Mouse (Mus musculus) ES-Bruce4 (cell line): ENCODE results near the gene Fam83f. TPM values are rescaled to one million over a fixed set of nuclear protein-coding genes. Genes with fewer than 3 reads are reported as not detected.

Experiments
- H3K27ac ChIP-seq: 2 replicates; pipeline ENCODE4 v1.5.1; 2012; ENCODE audit warnings: low read length, inconsistent platforms; ENCODE audit not compliant: insufficient read depth
- H3K27me3 ChIP-seq: 2 replicates; pipeline ENCODE4 v1.6.1; 2012; ENCODE audit warnings: mild to moderate bottlenecking, low read length, inconsistent platforms; ENCODE audit not compliant: control insufficient read depth, poor library complexity, insufficient read depth, severe bottlenecking
- H3K36me3 ChIP-seq: 2 replicates; pipeline ENCODE4 v1.6.1; 2012; ENCODE audit warnings: inconsistent platforms, mild to moderate bottlenecking, low read length, moderate library complexity; ENCODE audit not compliant: control insufficient read depth, poor library complexity, insufficient read depth, severe bottlenecking
- H3K4me1 ChIP-seq: one replicate; pipeline ENCODE4 v1.8.1; 2011; ENCODE audit warnings: low read length; ENCODE audit not compliant: control insufficient read depth, insufficient read depth
- H3K4me3 ChIP-seq: 2 replicates; pipeline ENCODE4 v1.5.1; 2011; ENCODE audit warnings: low read depth, mild to moderate bottlenecking, low read length
- H3K9ac ChIP-seq: 2 replicates; pipeline ENCODE4 v1.6.1; 2012; ENCODE audit warnings: low read depth, mild to moderate bottlenecking, inconsistent platforms; ENCODE audit not compliant: poor library complexity, severe bottlenecking
- H3K9me3 ChIP-seq: replicated peaks from 2 replicates; pipeline ENCODE4 v1.6.1; 2012; ENCODE audit warnings: mild to moderate bottlenecking, low read length, inconsistent platforms; ENCODE audit not compliant: control insufficient read depth, poor library complexity, insufficient read depth, severe bottlenecking
- CTCF ChIP-seq: IDR thresholded peaks from one replicate; pipeline ENCODE4 v1.8.1; 2011; ENCODE audit warnings: low read depth, low read length
- EP300 ChIP-seq: IDR thresholded peaks from 2 replicates; pipeline ENCODE4 v1.6.1; 2011; ENCODE audit warnings: low read depth, low read length; ENCODE audit not compliant: insufficient read depth
- POLR2A ChIP-seq: IDR thresholded peaks from one replicate; pipeline ENCODE4 v1.8.1; 2011; ENCODE audit warnings: low read length; ENCODE audit not compliant: insufficient read depth
- polyA plus RNA-seq: library from polyadenylated mRNA; stranded (reverse); fragments of >200 nt; gene quantifications from 2 replicates; pipeline ENCODE4 v1.2.4, GENCODE M21; 2011; ENCODE audit warnings: low read depth; ENCODE audit not compliant: missing spikeins, insufficient read depth, insufficient read length

The Fam83f gene
- polyA plus RNA-seq, 1 experiment = 2.7 TPM

DNA sequence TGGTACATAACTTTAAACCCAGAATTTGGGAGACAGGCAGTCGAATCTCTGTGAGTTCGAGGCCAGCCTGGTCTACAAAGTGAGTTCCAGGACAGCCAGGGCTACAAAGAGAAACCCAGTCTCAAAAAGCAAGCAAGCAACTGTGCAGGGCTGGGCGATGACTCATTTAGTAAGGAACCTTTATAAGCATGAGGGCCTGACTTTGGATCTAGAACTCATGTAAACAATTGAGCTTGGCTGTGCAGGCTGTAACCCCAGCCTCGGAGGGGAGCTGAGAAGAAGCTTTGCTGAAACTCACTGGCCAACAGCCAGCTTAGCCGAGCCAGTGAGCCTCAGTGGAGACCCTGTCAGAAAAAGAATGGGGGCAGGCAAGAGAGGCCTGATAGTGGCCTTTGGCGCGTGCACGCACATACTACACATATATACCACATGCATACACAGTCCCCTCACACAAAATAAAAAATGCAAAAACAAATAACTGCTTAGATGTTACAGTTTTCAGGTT is 45.0 kb downstream of the Fam83f start:
- Histone ChIP-seq H3K9me3 (no peaks in the 10 kb centered on the region), H3K27ac (no peak overlapping the region), H3K36me3 (no peaks in the 10 kb centered on the region), H3K4me3 (no peak overlapping the region), H3K9ac (no peak overlapping the region), H3K4me1 (no peaks in the 10 kb centered on the region), H3K27me3 (no peaks in the 10 kb centered on the region)
- TF ChIP-seq EP300 (no peak), POLR2A (no peak), CTCF (no peak)

GRCm38 (mm10) chr15:80717431-80717830 is 45.8 kb downstream of the Fam83f start:
- Histone ChIP-seq H3K27me3 (no peaks in the 10 kb centered on the region), H3K4me3 (no peak overlapping the region), H3K27ac (no peak overlapping the region), H3K9ac (no peak overlapping the region), H3K4me1 (no peaks in the 10 kb centered on the region), H3K9me3 (no peaks in the 10 kb centered on the region), H3K36me3 (no peaks in the 10 kb centered on the region)
- TF ChIP-seq POLR2A = no peak
- no peak for TF ChIP-seq EP300
- TF ChIP-seq CTCF = no peak

- Histone ChIP-seq H3K9ac (no peak overlapping the region), H3K9me3 (no peaks in the 10 kb centered on the region), H3K4me1 (no peaks in the 10 kb centered on the region), H3K27ac (no peak overlapping the region), H3K4me3 (no peak overlapping the region), H3K36me3 (no peaks in the 10 kb centered on the region), H3K27me3 (no peaks in the 10 kb centered on the region)
- no peak for TF ChIP-seq CTCF
- TF ChIP-seq POLR2A = no peak
- no peak for TF ChIP-seq EP300
Measured at GRCm38 (mm10) chr15:80720249-80720648, 48.6 kb downstream of the Fam83f start.

DNA sequence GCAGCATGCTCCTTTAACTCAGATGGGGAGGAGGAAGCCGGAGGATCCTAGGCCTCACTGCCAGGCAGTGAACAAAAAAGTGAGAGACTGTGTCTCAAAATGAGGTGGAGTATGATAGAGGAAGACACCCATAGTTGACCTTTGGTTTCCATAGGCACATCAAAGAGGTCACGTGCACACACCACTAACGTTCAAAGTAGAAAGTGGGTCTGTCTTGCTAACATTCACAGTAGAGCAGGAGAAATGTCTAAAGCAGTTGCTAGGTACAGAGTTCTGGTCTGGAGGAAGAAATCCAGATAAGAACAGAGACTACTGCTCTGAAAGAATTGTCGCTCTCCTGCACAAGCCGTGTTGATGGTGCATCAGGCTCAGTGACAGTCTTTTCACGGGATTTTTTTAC is 50.2 kb downstream of the Fam83f start:
- H3K9ac ChIP-seq = no peak overlapping the region
- no peak overlapping the region for H3K4me3 ChIP-seq
- H3K4me1 ChIP-seq = no peaks in the 10 kb centered on the region
- H3K36me3 ChIP-seq = no peaks in the 10 kb centered on the region
- H3K27me3 ChIP-seq = no peaks in the 10 kb centered on the region
- TF ChIP-seq POLR2A (no peak), EP300 (no peak), CTCF (no peak)
- H3K27ac ChIP-seq = no peak overlapping the region
- no peaks in the 10 kb centered on the region for H3K9me3 ChIP-seq

GRCm38 (mm10) chr15:80722366-80722765 is 50.7 kb downstream of the Fam83f start:
- Histone ChIP-seq H3K27ac (no peak overlapping the region), H3K4me1 (no peaks in the 10 kb centered on the region), H3K27me3 (no peaks in the 10 kb centered on the region), H3K4me3 (no peak overlapping the region), H3K9ac (no peak overlapping the region), H3K9me3 (no peaks in the 10 kb centered on the region), H3K36me3 (no peaks in the 10 kb centered on the region)
- TF ChIP-seq POLR2A (no peak), CTCF (no peak), EP300 (no peak)

GRCm38 (mm10) chr15:80729477-80729876 is 57.8 kb downstream of the Fam83f start:
- H3K4me1 ChIP-seq = no peaks in the 10 kb centered on the region
- no peak overlapping the region for H3K27ac ChIP-seq
- H3K9ac ChIP-seq = no peak overlapping the region
- no peak for TF ChIP-seq EP300
- no peak for TF ChIP-seq POLR2A
- no peak for TF ChIP-seq CTCF
- no peaks in the 10 kb centered on the region for H3K36me3 ChIP-seq
- no peak overlapping the region for H3K4me3 ChIP-seq
- H3K27me3 ChIP-seq = no peaks in the 10 kb centered on the region
- H3K9me3 ChIP-seq = no peaks in the 10 kb centered on the region
